19 mouse cellular contexts compared by ENCODE assay signal in the genomic region with DNA sequence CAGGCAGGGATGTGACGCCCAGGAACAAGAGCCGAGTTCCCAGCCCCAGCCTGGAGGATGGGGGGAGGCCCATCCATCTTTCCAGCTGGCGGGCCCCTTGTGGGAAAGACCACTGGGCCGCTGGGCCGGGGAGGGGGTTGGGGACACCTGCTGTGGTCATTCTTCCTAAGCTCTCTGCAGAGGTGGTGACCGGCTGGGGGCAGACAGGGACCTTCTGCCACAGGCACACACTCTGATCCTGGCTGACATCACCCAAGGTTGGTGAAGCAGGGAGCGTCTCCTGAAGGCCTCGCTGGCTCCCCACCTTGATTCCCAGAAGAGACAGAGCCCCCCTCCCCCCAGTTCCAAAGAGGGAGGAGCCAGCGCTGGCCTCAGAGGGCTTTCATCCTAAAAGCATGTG. TPM values are rescaled to one million over a fixed set of nuclear protein-coding genes. Genes with fewer than 3 reads are reported as not detected.
A peak's percentile ranks its signal among the peaks of the same experiment; 100 is the strongest.
DNase-seq lines count a peak whose midpoint lies in the region; ATAC-seq lines count a peak whose summit lies in the region.
"Had no signal": no experiment of that assay in that cellular context is flagged by ENCODE, and none has a peak within 500 bp of the region (broad histone marks: within the 10 kb centered on the region; RNA-seq: fewer than 3 reads in every experiment).

No protein-coding gene starts in this region.

- no peak overlapping the region for H3K27ac ChIP-seq in kidney, embryonic 15.5 days
- peak overlapping the region; percentile 36; the same call in 1 of the 2 replicates for H3K27ac ChIP-seq in limb, embryonic 10.5 days
- H3K27ac ChIP-seq: liver, embryonic 13.5 days had no signal

- H3K4me3 ChIP-seq in kidney, embryonic 15.5 days (replicated peaks), result no peak overlapping the region
- no peak overlapping the region; the same call in 1 of the 2 replicates for H3K4me3 ChIP-seq in limb, embryonic 10.5 days
- H3K4me3 ChIP-seq: erythroblast, embryonic 14.5 days; liver, embryonic 13.5 days had no signal

- H3K4me2 ChIP-seq in kidney, embryonic 15.5 days, result no peak overlapping the region; the same call in 1 of the 2 replicates
- H3K4me2 ChIP-seq: liver, embryonic 13.5 days had no signal

- H3K9me3 ChIP-seq in kidney, embryonic 15.5 days (replicated peaks), result no peaks in the 10 kb centered on the region
- no peaks in the 10 kb centered on the region for H3K9me3 ChIP-seq in limb, embryonic 10.5 days (replicated peaks)
- H3K9me3 ChIP-seq: liver, embryonic 13.5 days had no signal

- no peak overlapping the region for H3K9ac ChIP-seq in kidney, embryonic 15.5 days
- H3K9ac ChIP-seq: liver, embryonic 13.5 days had no signal

- 0 out of 2 replicates have a peak, but pooled peaks have one; percentile 40 for ATAC-seq in kidney, embryonic 15.5 days (replicated peaks; ENCODE audit: low FRiP score)

- intact Hi-C loops in left cerebral cortex, postnatal 25 days (cut with DNase I), result no loop called here

- DNase-seq in kidney, postnatal 25 days, result no peak
- peak; percentile 59 for DNase-seq in embryo, embryonic 9.5 days (ENCODE audit: extremely low spot score)
- peak; percentile 48 for DNase-seq in limb, embryonic 10.5 days (ENCODE audit: low spot score)
- peak; percentile 48 for DNase-seq in retina, embryonic 14.5 days (ENCODE audit: low spot score)
- no peak for DNase-seq in left cerebral cortex, adult 8-10 months (ENCODE audit: low spot score in 2 of 2)
- DNase-seq in left cerebral cortex, postnatal 25 days (ENCODE audit: low spot score in 2 of 2), result no peak
- DNase-seq: cerebellum, postnatal 10 days; heart, postnatal 4 days; kidney, adult 8-10 months; liver, embryonic 13.5 days; lung, postnatal 14 days; right cerebral cortex, postnatal 4 days; thymus, postnatal 25 days had no signal

- H3K4me1 ChIP-seq in kidney, embryonic 15.5 days, result peaks cover 13% of the 10 kb centered on the region; the same call in 1 of the 2 replicates
- peaks cover 15% of the 10 kb centered on the region for H3K4me1 ChIP-seq in limb, embryonic 10.5 days
- H3K4me1 ChIP-seq: liver, embryonic 13.5 days had no signal

- H3K27me3 ChIP-seq in kidney, embryonic 15.5 days, result peaks cover 24% of the 10 kb centered on the region
- peaks cover 61% of the 10 kb centered on the region for H3K27me3 ChIP-seq in limb, embryonic 10.5 days (ENCODE audit: low read depth, poor library complexity, severe bottlenecking)
- H3K27me3 ChIP-seq: liver, embryonic 13.5 days had no signal

- no peaks in the 10 kb centered on the region for H3K36me3 ChIP-seq in kidney, embryonic 15.5 days
- no peaks in the 10 kb centered on the region for H3K36me3 ChIP-seq in limb, embryonic 10.5 days
- H3K36me3 ChIP-seq: liver, embryonic 13.5 days had no signal

- 3% methylated on average over 9 of the region's 9 CpGs for WGBS in kidney, embryonic 15.5 days
- 2% methylated on average over 9 of the region's 9 CpGs for WGBS in limb, embryonic 10.5 days

RNA-seq across cellular contexts. Expression of a gene that starts 44.4 kb away (rescaled TPM):
- not detected in 2 replicates for polyA plus RNA-seq in kidney, embryonic 15.5 days (2015; fragmentation: Nextera tagmentation; extraction: Ambion mirVana)
- polyA plus RNA-seq in limb, embryonic 10.5 days (2016; fragmentation: Nextera tagmentation; extraction: Ambion mirVana), result not detected in 2 replicates
- not detected for total RNA-seq in left cerebral cortex, adult 8-10 months (2022)
- not detected for total RNA-seq in left cerebral cortex, postnatal 25 days (2021)
- total RNA-seq: adrenal gland, adult 18-20 months; heart, adult 8-10 months; heart, postnatal 4 days; layer of hippocampus, postnatal 10 days had no signal
- polyA plus RNA-seq: erythroblast, embryonic 14.5 days; liver, embryonic 13.5 days; stomach, embryonic 14.5 days had no signal

Comparison
In these comparisons a context has a peak if more than half of its experiments do, and no peak if none do; other contexts are left out.
1. DNase-seq: peak in embryo, embryonic 9.5 days (single experiment), limb, embryonic 10.5 days (single experiment) and retina, embryonic 14.5 days (single experiment); none in kidney, postnatal 25 days (0 of 2), left cerebral cortex, adult 8-10 months (0 of 2) and left cerebral cortex, postnatal 25 days (0 of 2).